Mouse (Mus musculus) gastrocnemius, postnatal 14 days (tissue): ENCODE data around the gene Gm2115. TPM values are rescaled to one million over a fixed set of nuclear protein-coding genes. Genes with fewer than 3 reads are reported as not detected.

Experiments
- DNase-seq: peaks from one replicate; pipeline ENCODE4 v3.0.0; 2021; ENCODE audit warnings: mixed read lengths
- intact Hi-C: fragments of 180-260 bp; cut with DNase I; formaldehyde crosslinking; loops from one replicate; pipeline ENCODE4 v1.15.1; 2025; ENCODE audit warnings: low total_unique reads
- total RNA-seq, 2 experiments: library from RNA; stranded (reverse); gene quantifications; 2 replicates each; pipeline ENCODE4 v1.2.3; 2021

Gene Gm2115
- total RNA-seq, 2 experiments from 2014 or later = 0.31 to 0.45 TPM

GRCm38 (mm10) chr7:84620956-84621355, 92.2 kb downstream of the Gm2115 start:
- no peak for DNase-seq
- intact Hi-C loops = no loop called here

GRCm38 (mm10) chr7:84623718-84624117, 95.0 kb downstream of the Gm2115 start:
- no peak for DNase-seq
- intact Hi-C loops = no loop called here

- intact Hi-C loops = no loop called here
- no peak for DNase-seq
Measured at GRCm38 (mm10) chr7:84631878-84632277, 103.1 kb downstream of the Gm2115 start.

Other genes starting within 250 kb of the Gm2115 start
- gene Arnt2, start 118.8 kb upstream of the Gm2115 start, total RNA-seq = 1 to 10 TPM; 1.1 to 2.0 TPM
- gene Fah, start 77.8 kb downstream of the Gm2115 start, total RNA-seq = 1 to 10 TPM; 1.7 to 2.7 TPM
- 10 to 100 TPM; 92.1 to 92.5 TPM for gene Zfand6, start 161.0 kb downstream of the Gm2115 start, total RNA-seq